Mouse (Mus musculus) intestine, embryonic 15.5 days (tissue): ENCODE data around the gene Tfrc. TPM values are rescaled to one million over a fixed set of nuclear protein-coding genes. Genes with fewer than 3 reads are reported as not detected.

ENCODE experiments used
- ATAC-seq: fragments of 200-750 bp; cut with Nextera tagmentation; 2 replicates; pipeline ENCODE4 v1.8.0; 2017; ENCODE audit warnings: moderate TSS enrichment, moderate library complexity
- H3K27ac ChIP-seq: fragments of 300-500 bp; sonication (generic); 2 replicates; pipeline ENCODE4 v1.5.1; 2015; ENCODE audit warnings: mild to moderate bottlenecking, inconsistent platforms
- H3K27me3 ChIP-seq: fragments of 300-500 bp; sonication (generic); replicated peaks from 2 replicates; pipeline ENCODE4 v1.6.1; 2015; ENCODE audit warnings: inconsistent platforms
- H3K36me3 ChIP-seq: fragments of 300-500 bp; sonication (generic); 2 replicates; pipeline ENCODE4 v1.6.1; 2015; ENCODE audit warnings: inconsistent platforms
- H3K4me1 ChIP-seq: fragments of 300-500 bp; sonication (generic); replicated peaks from 2 replicates; pipeline ENCODE4 v1.6.1; 2015; ENCODE audit warnings: inconsistent platforms
- H3K4me2 ChIP-seq: fragments of 300-500 bp; sonication (generic); replicated peaks from 2 replicates; pipeline ENCODE4 v1.6.1; 2015; ENCODE audit warnings: mild to moderate bottlenecking, inconsistent platforms
- H3K4me3 ChIP-seq: fragments of 300-500 bp; sonication (generic); replicated peaks from 2 replicates; pipeline ENCODE4 v1.5.1; 2015; ENCODE audit warnings: inconsistent platforms
- H3K9ac ChIP-seq: fragments of 300-500 bp; sonication (generic); 2 replicates; pipeline ENCODE4 v1.6.1; 2015; ENCODE audit warnings: inconsistent platforms
- H3K9me3 ChIP-seq: fragments of 300-500 bp; sonication (generic); 2 replicates; pipeline ENCODE4 v1.6.1; 2016; ENCODE audit warnings: inconsistent platforms
- WGBS: fragments of 180-500 bp; shearing (Covaris S2); methylation state at CpG from one replicate; pipeline ENCODE4 v1.1.7; 2015; 5-methylcytosine and 5-hydroxymethylcytosine counted together
- polyA plus RNA-seq: library from polyadenylated mRNA; unstranded; fragments of >200 nt; fragmentation: Nextera tagmentation; extraction: Ambion mirVana; gene quantifications from 2 replicates; pipeline ENCODE4 v1.2.1, GENCODE M21; 2015

The Tfrc gene
- polyA plus RNA-seq, 1 experiment from 2014 or later, result 103 TPM

GRCm38 (mm10) chr16:32678812-32679211 lies 70.1 kb downstream of the Tfrc start:
- Histone ChIP-seq H3K27ac (peak overlapping the region; percentile 66), H3K4me3 (no peak overlapping the region), H3K36me3 (peaks cover 39% of the 10 kb centered on the region), H3K4me2 (0 out of 2 replicates have a peak overlapping the region, but pooled peaks have one; percentile 11), H3K27me3 (no peaks in the 10 kb centered on the region), H3K9me3 (no peaks in the 10 kb centered on the region), H3K4me1 (peaks cover 20% of the 10 kb centered on the region), H3K9ac (no peak overlapping the region)
- ATAC-seq, result peak; percentile 67
- WGBS, result 56% methylated on average over 14 of the region's 14 CpGs

- WGBS, result 89% methylated on average over 16 of the region's 16 CpGs
- H3K4me2 ChIP-seq, result no peak overlapping the region
These were observed 71.3 kb downstream of the Tfrc start for GRCm38 (mm10) chr16:32679976-32680375.

GRCm38 (mm10) chr16:32680806-32681205 lies 72.1 kb downstream of the Tfrc start:
- no peak overlapping the region for H3K9ac ChIP-seq
- no peak overlapping the region for H3K4me3 ChIP-seq
- peaks cover 36% of the 10 kb centered on the region for H3K36me3 ChIP-seq
- ATAC-seq, result no peak
- H3K4me1 ChIP-seq, result peaks cover 10% of the 10 kb centered on the region
- no peaks in the 10 kb centered on the region for H3K9me3 ChIP-seq
- H3K4me2 ChIP-seq, result no peak overlapping the region
- H3K27me3 ChIP-seq, result no peaks in the 10 kb centered on the region
- no peak overlapping the region for H3K27ac ChIP-seq
- 84% methylated on average over 6 of the region's 6 CpGs for WGBS

More at GRCm38 (mm10) chr16:32679976-32680375, 71.3 kb downstream of the Tfrc start:
- Histone ChIP-seq H3K4me3 (no peak overlapping the region), H3K9me3 (no peaks in the 10 kb centered on the region), H3K27ac (no peak overlapping the region), H3K36me3 (peaks cover 39% of the 10 kb centered on the region), H3K4me1 (peaks cover 10% of the 10 kb centered on the region), H3K27me3 (no peaks in the 10 kb centered on the region), H3K9ac (no peak overlapping the region)
- ATAC-seq, result no peak

GRCm38 (mm10) chr16:32682194-32682593 lies 73.5 kb downstream of the Tfrc start:
- Histone ChIP-seq H3K9ac (no peak overlapping the region), H3K27me3 (no peaks in the 10 kb centered on the region), H3K36me3 (peaks cover 26% of the 10 kb centered on the region), H3K4me2 (no peak overlapping the region), H3K27ac (no peak overlapping the region), H3K4me1 (peaks cover 10% of the 10 kb centered on the region), H3K9me3 (no peaks in the 10 kb centered on the region), H3K4me3 (no peak overlapping the region)
- ATAC-seq, result no peak
- 33% methylated on average over 5 of the region's 5 CpGs for WGBS

Other genes with a start within 250 kb of the Tfrc start
- gene Tm4sf19, start 208.4 kb upstream of the Tfrc start, polyA plus RNA-seq, result not detected in 2 replicates
- gene Tctex1d2, start 189.2 kb upstream of the Tfrc start, polyA plus RNA-seq, result 36.7 and 38.6 TPM in 2 replicates
- 63.5 and 65.5 TPM in 2 replicates for gene Pcyt1a, start 178.0 kb upstream of the Tfrc start, polyA plus RNA-seq
- gene Slc51a, start 121.0 kb upstream of the Tfrc start, polyA plus RNA-seq, result 97.1 and 104 TPM in 2 replicates
- 1.1 and 1.2 TPM in 2 replicates for gene Zdhhc19, start 112.7 kb upstream of the Tfrc start, polyA plus RNA-seq
- gene Tnk2, start 35.0 kb downstream of the Tfrc start, polyA plus RNA-seq, result 9.2 and 10.1 TPM in 2 replicates
- gene Muc4, start 127.0 kb downstream of the Tfrc start, polyA plus RNA-seq, result 1.7 and 2.5 TPM in 2 replicates
- 0.09 TPM in 1 of 2 replicates, not detected in the other for gene Muc20, start 188.5 kb downstream of the Tfrc start, polyA plus RNA-seq
- 0.61 and 1.0 TPM in 2 replicates for gene Smbd1, start 201.6 kb downstream of the Tfrc start, polyA plus RNA-seq